Mouse (Mus musculus): ENCODE results near the gene Psmd12. TPM values are rescaled to one million over a fixed set of nuclear protein-coding genes. Genes with fewer than 3 reads are reported as not detected.
A peak's percentile ranks its signal among the peaks of the same experiment; 100 is the strongest.

The Psmd12 gene
- polyA plus RNA-seq, 1 experiment from 2014 or later = 178 TPM

- Histone ChIP-seq H3K36me3 (no peaks in the 10 kb centered on the region), H3K27me3 (no peaks in the 10 kb centered on the region), H3K4me1 (peaks cover 32% of the 10 kb centered on the region), H3K4me3 (replicated peaks) (no peak overlapping the region), H3K9ac (no peak overlapping the region), H3K9me3 (replicated peaks) (no peaks in the 10 kb centered on the region), H3K27ac (peak overlapping the region; percentile 41; the same call in 1 of the 2 replicates), H3K4me2 (no peak overlapping the region)
- ATAC-seq (replicated peaks; ENCODE audit: low FRiP score) = no peak
- 72% methylated on average over 6 of the region's 6 CpGs for WGBS
Observed at GRCm38 (mm10) chr11:107464141-107464540, 15.1 kb upstream of the Psmd12 start.

- Histone ChIP-seq H3K9ac (no peak overlapping the region), H3K36me3 (no peaks in the 10 kb centered on the region), H3K4me3 (replicated peaks) (no peak overlapping the region), H3K4me1 (peaks cover 32% of the 10 kb centered on the region), H3K9me3 (replicated peaks) (no peaks in the 10 kb centered on the region), H3K27me3 (no peaks in the 10 kb centered on the region), H3K4me2 (no peak overlapping the region), H3K27ac (no peak overlapping the region)
- ATAC-seq (replicated peaks; ENCODE audit: low FRiP score) = no peak
- WGBS = 94% methylated on average over 4 of the region's 4 CpGs
Observed at GRCm38 (mm10) chr11:107465041-107465440, 14.2 kb upstream of the Psmd12 start.

GRCm38 (mm10) chr11:107465969-107466368 lies 13.3 kb upstream of the Psmd12 start:
- peaks cover 34% of the 10 kb centered on the region for H3K4me1 ChIP-seq
- H3K27ac ChIP-seq = peak overlapping the region; percentile 72; the same call in 1 of the 2 replicates
- no peaks in the 10 kb centered on the region for H3K27me3 ChIP-seq
- H3K36me3 ChIP-seq = no peaks in the 10 kb centered on the region
- H3K9me3 ChIP-seq (replicated peaks) = no peaks in the 10 kb centered on the region
- WGBS = 45% methylated on average over 1 of the region's 1 CpGs
- ATAC-seq (replicated peaks; ENCODE audit: low FRiP score) = no peak
- no peak overlapping the region for H3K4me2 ChIP-seq
- no peak overlapping the region for H3K4me3 ChIP-seq (replicated peaks)
- H3K9ac ChIP-seq = no peak overlapping the region

- Histone ChIP-seq H3K36me3 (no peaks in the 10 kb centered on the region), H3K4me2 (peak overlapping the region; percentile 10; the same call in 1 of the 2 replicates), H3K4me1 (peaks cover 42% of the 10 kb centered on the region), H3K9ac (no peak overlapping the region), H3K27me3 (no peaks in the 10 kb centered on the region), H3K4me3 (replicated peaks) (no peak overlapping the region), H3K9me3 (replicated peaks) (no peaks in the 10 kb centered on the region), H3K27ac (peak overlapping the region; percentile 72)
- no peak for ATAC-seq (replicated peaks; ENCODE audit: low FRiP score)
- 56% methylated on average over 6 of the region's 6 CpGs for WGBS
Observed at GRCm38 (mm10) chr11:107466611-107467391, 12.5 kb upstream of the Psmd12 start.

- Histone ChIP-seq H3K9ac (peak overlapping the region; percentile 90), H3K4me2 (peak overlapping the region; percentile 90), H3K27me3 (no peaks in the 10 kb centered on the region), H3K27ac (peak overlapping the region; percentile 97), H3K9me3 (replicated peaks) (no peaks in the 10 kb centered on the region), H3K4me1 (peaks cover 45% of the 10 kb centered on the region), H3K4me3 (replicated peaks) (peak overlapping the region; percentile 85), H3K36me3 (no peaks in the 10 kb centered on the region)
- no peak for ATAC-seq (replicated peaks; ENCODE audit: low FRiP score)
- 18% methylated on average over 16 of the region's 16 CpGs for WGBS
Observed at GRCm38 (mm10) chr11:107468252-107469030, 10.8 kb upstream of the Psmd12 start.

GRCm38 (mm10) chr11:107469031-107469522 lies 10.2 kb upstream of the Psmd12 start:
- Histone ChIP-seq H3K4me1 (peaks cover 40% of the 10 kb centered on the region), H3K36me3 (no peaks in the 10 kb centered on the region), H3K4me2 (peak overlapping the region; percentile 90), H3K9me3 (replicated peaks) (no peaks in the 10 kb centered on the region), H3K27ac (peak overlapping the region; percentile 97), H3K4me3 (replicated peaks) (peak overlapping the region; percentile 85), H3K27me3 (no peaks in the 10 kb centered on the region), H3K9ac (peak overlapping the region; percentile 90)
- under 1% methylated on average over 38 of the region's 38 CpGs for WGBS
- ATAC-seq (replicated peaks; ENCODE audit: low FRiP score) = peak; percentile 88

- H3K4me2 ChIP-seq = peak overlapping the region; percentile 90
- WGBS = under 1% methylated on average over 59 of the region's 59 CpGs
- no peaks in the 10 kb centered on the region for H3K36me3 ChIP-seq
Observed at GRCm38 (mm10) chr11:107469523-107470371, 9.5 kb upstream of the Psmd12 start.

GRCm38 (mm10) chr11:107470521-107471041 lies 8.7 kb upstream of the Psmd12 start, which contains the start of gene Pitpnc1:
TSS of gene Pitpnc1 (minus strand) at chr11:107470699.
- under 1% methylated on average over 37 of the region's 37 CpGs for WGBS
- Histone ChIP-seq H3K27ac (peak within 1 kb of the TSS; percentile 97), H3K4me1 (peaks cover 38% of the 10 kb centered on the region), H3K36me3 (no peaks in the 10 kb centered on the region), H3K4me2 (peak within 1 kb of the TSS; percentile 90), H3K9me3 (replicated peaks) (no peaks in the 10 kb centered on the region), H3K4me3 (replicated peaks) (peak within 1 kb of the TSS; percentile 85), H3K27me3 (no peaks in the 10 kb centered on the region), H3K9ac (peak within 1 kb of the TSS; percentile 90)
- peak; percentile 88 for ATAC-seq (replicated peaks; ENCODE audit: low FRiP score)

More at GRCm38 (mm10) chr11:107469523-107470371, 9.5 kb upstream of the Psmd12 start:
- Histone ChIP-seq H3K27me3 (no peaks in the 10 kb centered on the region), H3K9me3 (replicated peaks) (no peaks in the 10 kb centered on the region), H3K4me3 (replicated peaks) (peak overlapping the region; percentile 85), H3K9ac (peak overlapping the region; percentile 90), H3K27ac (peak overlapping the region; percentile 97), H3K4me1 (peaks cover 38% of the 10 kb centered on the region)
- ATAC-seq (replicated peaks; ENCODE audit: low FRiP score) = peak; percentile 53

GRCm38 (mm10) chr11:107471071-107471720 lies 8.1 kb upstream of the Psmd12 start:
- H3K4me1 ChIP-seq = peaks cover 35% of the 10 kb centered on the region
- H3K27ac ChIP-seq = peak overlapping the region; percentile 97
- peak overlapping the region; percentile 85 for H3K4me3 ChIP-seq (replicated peaks)
- H3K36me3 ChIP-seq = no peaks in the 10 kb centered on the region
- H3K9me3 ChIP-seq (replicated peaks) = no peaks in the 10 kb centered on the region
- no peaks in the 10 kb centered on the region for H3K27me3 ChIP-seq
- H3K9ac ChIP-seq = peak overlapping the region; percentile 90
- 10% methylated on average over 11 of the region's 11 CpGs for WGBS
- H3K4me2 ChIP-seq = peak overlapping the region; percentile 90
- no peak for ATAC-seq (replicated peaks; ENCODE audit: low FRiP score)

GRCm38 (mm10) chr11:107472304-107472703 lies 7.0 kb upstream of the Psmd12 start:
- Histone ChIP-seq H3K4me3 (replicated peaks) (no peak overlapping the region), H3K27ac (no peak overlapping the region), H3K4me1 (peaks cover 28% of the 10 kb centered on the region), H3K4me2 (no peak overlapping the region), H3K27me3 (no peaks in the 10 kb centered on the region), H3K9me3 (replicated peaks) (no peaks in the 10 kb centered on the region), H3K9ac (no peak overlapping the region), H3K36me3 (no peaks in the 10 kb centered on the region)
- WGBS = 92% methylated on average over 3 of the region's 3 CpGs
- ATAC-seq (replicated peaks; ENCODE audit: low FRiP score) = no peak
